Mouse (Mus musculus) CD4-positive naive resting alpha-beta T cell, adult 76 days (primary cell): Measurements from ENCODE around the gene Hoxc5. TPM values are rescaled to one million over a fixed set of nuclear protein-coding genes. Genes with fewer than 3 reads are reported as not detected.

ENCODE experiments used
- total RNA-seq: library from RNA; stranded (reverse); gene quantifications from one replicate; pipeline ENCODE4 v1.2.4, GENCODE M21; 2023

Hoxc5 gene
- not detected for total RNA-seq

GRCm38 (mm10) chr15:102967312-102967510, at the start of gene Hoxc5:
Gene Hoxc5 (plus strand): TSS chr15:102967443.

GRCm38 (mm10) chr15:102921053-102922011, 45.9 kb upstream of the Hoxc5 start, which contains the start of gene Hoxc13:
Gene Hoxc13 (plus strand): TSS chr15:102921103.

GRCm38 (mm10) chr15:102936279-102936972, 30.8 kb upstream of the Hoxc5 start, which contains the start of gene Hoxc12:
Gene Hoxc12 (plus strand): TSS chr15:102936757.

GRCm38 (mm10) chr15:102954192-102955006, 12.8 kb upstream of the Hoxc5 start, which contains the start of gene Hoxc11:
Gene Hoxc11 (plus strand): TSS chr15:102954427.

GRCm38 (mm10) chr15:102966776-102967311, 399 bp upstream of the Hoxc5 start, which contains the start of gene Hoxc10:
Gene Hoxc10 (plus strand): TSS chr15:102966796.

GRCm38 (mm10) chr15:102976171-102976570, 8.9 kb downstream of the Hoxc5 start, which contains the start of gene Hoxc9:
Gene Hoxc9 (plus strand): TSS chr15:102976439.

GRCm38 (mm10) chr15:102990461-102991397, 23.5 kb downstream of the Hoxc5 start, which contains the start of gene Hoxc8:
Gene Hoxc8 (plus strand): TSS chr15:102990607.

GRCm38 (mm10) chr15:102997939-102998355, 30.7 kb downstream of the Hoxc5 start, which contains the start of gene Hoxc6:
Gene Hoxc6 (plus strand): TSS chr15:102998257.

GRCm38 (mm10) chr15:103018636-103019035, 51.4 kb downstream of the Hoxc5 start, which contains the start of gene Hoxc4:
Gene Hoxc4 (plus strand): TSS chr15:103018934.

Other genes starting within 250 kb of the Hoxc5 start
- 41.9 TPM for gene Calcoco1, start 245.3 kb upstream of the Hoxc5 start, total RNA-seq
- not detected for gene Hoxc13, start 46.3 kb upstream of the Hoxc5 start, total RNA-seq
- not detected for gene Hoxc12, start 30.7 kb upstream of the Hoxc5 start, total RNA-seq
- gene Hoxc11, start 13.0 kb upstream of the Hoxc5 start, total RNA-seq = not detected
- gene Hoxc10, start 647 bp upstream of the Hoxc5 start, total RNA-seq = not detected
- gene Hoxc9, start 9.0 kb downstream of the Hoxc5 start, total RNA-seq = not detected
- not detected for gene Hoxc8, start 23.2 kb downstream of the Hoxc5 start, total RNA-seq
- gene Hoxc6, start 30.8 kb downstream of the Hoxc5 start, total RNA-seq = not detected
- gene Hoxc4, start 51.5 kb downstream of the Hoxc5 start, total RNA-seq = not detected
- 6.0 TPM for gene Smug1, start 199.6 kb downstream of the Hoxc5 start, total RNA-seq